In the genomic region with DNA sequence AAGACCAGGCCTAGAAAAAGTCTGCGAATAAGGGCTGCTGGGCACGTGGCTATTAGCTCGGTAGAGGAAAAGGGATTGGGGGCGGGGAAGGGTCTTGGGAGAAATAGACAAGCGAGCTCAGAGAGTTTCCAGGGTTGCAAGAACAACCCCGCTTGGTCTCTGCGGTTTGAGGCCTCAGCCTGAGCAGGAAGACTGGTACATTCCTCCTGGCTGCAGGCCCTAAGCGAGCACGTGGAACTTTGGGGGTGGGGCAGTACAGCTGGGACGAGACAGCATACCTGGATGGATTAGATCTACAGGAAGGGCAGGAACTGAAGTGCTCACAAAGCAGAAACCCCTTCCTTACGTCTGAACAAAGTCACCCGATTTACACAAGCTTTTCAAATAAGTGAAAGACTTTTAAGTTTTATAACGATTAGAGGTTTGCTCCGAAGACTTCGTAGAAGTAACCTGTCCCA, we compare ENCODE assay signal across 9 mouse cellular contexts. TPM values are rescaled to one million over a fixed set of nuclear protein-coding genes. Genes with fewer than 3 reads are reported as not detected.
A peak's percentile ranks its signal among the peaks of the same experiment; 100 is the strongest.
DNase-seq lines count a peak whose midpoint lies in the region; ATAC-seq and TF ChIP-seq lines count a peak whose summit lies in the region.
"Had no signal": no experiment of that assay in that cellular context is flagged by ENCODE, and none has a peak within 500 bp of the region (broad histone marks: within the 10 kb centered on the region; RNA-seq: fewer than 3 reads in every experiment).

No protein-coding gene starts in this region.

- no peaks in the 10 kb centered on the region for H3K9me3 ChIP-seq in limb, embryonic 14.5 days (ENCODE audit: control insufficient read depth, low read length)
- no peaks in the 10 kb centered on the region for H3K9me3 ChIP-seq in midbrain, embryonic 13.5 days

- no peak for TF ChIP-seq POLR2A in limb, embryonic 14.5 days (IDR thresholded peaks at IDR 0.05; ENCODE audit: borderline replicate concordance, extremely low read depth, insufficient read depth, insufficient read length)

- peaks cover 9% of the 10 kb centered on the region for H3K36me3 ChIP-seq in limb, embryonic 14.5 days (ENCODE audit: control insufficient read depth, insufficient read depth, low read length)
- H3K36me3 ChIP-seq in midbrain, embryonic 13.5 days = no peaks in the 10 kb centered on the region
- no peaks in the 10 kb centered on the region for H3K36me3 ChIP-seq in splenic B cell, adult 2 months (ENCODE audit: control insufficient read depth, insufficient read depth, low read length, poor library complexity, severe bottlenecking)
- H3K36me3 ChIP-seq: G1E had no signal

- H3K4me2 ChIP-seq in limb, embryonic 14.5 days (replicated peaks; ENCODE audit: low read depth, low read length, severe bottlenecking) = peak overlapping the region; percentile 85
- H3K4me2 ChIP-seq in midbrain, embryonic 13.5 days (replicated peaks) = peak overlapping the region; percentile 89

- DNase-seq in cerebellum, adult 8-10 months = peak; percentile 14
- DNase-seq in cerebellum, adult 11-12 months = no peak
- peak; percentile 48 for DNase-seq in c-Kit-positive CD71-negative TER-119-negative erythroid progenitor cells, embryonic 14.5 days (ENCODE audit: low read depth)
- peak; percentile 20 to 48 for DNase-seq in frontal cortex, postnatal 10 days (ENCODE audit: low spot score in 2 of 2)
- peak; percentile 30 for DNase-seq in hindlimb bud, embryonic 11.5 days (ENCODE audit: extremely low spot score, low read depth, low spot score)
- DNase-seq in limb, embryonic 14.5 days (ENCODE audit: low spot score) = peak; percentile 61
- peak; percentile 32 for DNase-seq in splenic B cell, adult 2 months (ENCODE audit: low read depth, low spot score)

- H3K9ac ChIP-seq in limb, embryonic 14.5 days (ENCODE audit: low read depth, low read length, severe bottlenecking) = peak overlapping the region; percentile 67
- H3K9ac ChIP-seq in midbrain, embryonic 13.5 days (replicated peaks) = peak overlapping the region; percentile 66

- H3K27me3 ChIP-seq in limb, embryonic 14.5 days (ENCODE audit: control insufficient read depth, insufficient read depth, low read length) = no peaks in the 10 kb centered on the region
- 0 out of 2 replicates have a peak, but pooled peaks cover 7% of the 10 kb centered on the region for H3K27me3 ChIP-seq in midbrain, embryonic 13.5 days
- H3K27me3 ChIP-seq in splenic B cell, adult 2 months (ENCODE audit: control insufficient read depth, insufficient read depth, low read length, poor library complexity, severe bottlenecking) = no peaks in the 10 kb centered on the region

- WGBS in limb, embryonic 14.5 days = 3% methylated on average over 15 of the region's 15 CpGs
- 2% methylated on average over 15 of the region's 15 CpGs for WGBS in midbrain, embryonic 13.5 days

- H3K27ac ChIP-seq in limb, embryonic 14.5 days (replicated peaks; ENCODE audit: low read depth, low read length) = peak overlapping the region; percentile 86
- 0 out of 2 replicates have a peak overlapping the region, but pooled peaks have one; percentile 39 for H3K27ac ChIP-seq in midbrain, embryonic 13.5 days

- peaks cover 31% of the 10 kb centered on the region for H3K4me1 ChIP-seq in limb, embryonic 14.5 days (ENCODE audit: control insufficient read depth, insufficient read depth, low read length)
- peaks cover 44% of the 10 kb centered on the region for H3K4me1 ChIP-seq in midbrain, embryonic 13.5 days (replicated peaks)

- H3K4me3 ChIP-seq in limb, embryonic 14.5 days (replicated peaks; ENCODE audit: low read length) = peak overlapping the region; percentile 63
- peak overlapping the region; percentile 53 for H3K4me3 ChIP-seq in midbrain, embryonic 13.5 days (replicated peaks)

- ATAC-seq in limb, embryonic 14.5 days (ENCODE audit: low FRiP score, low read depth) = peak; percentile 45
- peak; percentile 46 for ATAC-seq in midbrain, embryonic 13.5 days

RNA-seq across cellular contexts. Expression of a gene that starts 1.2 kb away (rescaled TPM):
- polyA plus RNA-seq in limb, embryonic 14.5 days (2012; rRNA removed) = 135 and 149 TPM in 2 replicates
- polyA plus RNA-seq in limb, embryonic 14.5 days (2014; fragmentation: Nextera tagmentation; extraction: Ambion mirVana) = 210 and 219 TPM in 2 replicates
- 170 and 190 TPM in 2 replicates for polyA plus RNA-seq in midbrain, embryonic 13.5 days (2015; fragmentation: Nextera tagmentation; extraction: Ambion mirVana)
- polyA plus RNA-seq: G1E had no signal

RNA-seq across cellular contexts. Expression of a gene that starts 43.6 kb away (rescaled TPM):
- polyA plus RNA-seq in limb, embryonic 14.5 days (2012; rRNA removed) = 6.4 and 7.7 TPM in 2 replicates
- polyA plus RNA-seq in limb, embryonic 14.5 days (2014; fragmentation: Nextera tagmentation; extraction: Ambion mirVana) = 8.6 and 8.9 TPM in 2 replicates
- 15.4 and 15.7 TPM in 2 replicates for polyA plus RNA-seq in midbrain, embryonic 13.5 days (2015; fragmentation: Nextera tagmentation; extraction: Ambion mirVana)
- polyA plus RNA-seq: G1E had no signal

RNA-seq across cellular contexts. Expression of a gene that starts 58.4 kb away (rescaled TPM):
- polyA plus RNA-seq in limb, embryonic 14.5 days (2012; rRNA removed) = 0.82 and 0.91 TPM in 2 replicates
- 1.4 and 2.5 TPM in 2 replicates for polyA plus RNA-seq in limb, embryonic 14.5 days (2014; fragmentation: Nextera tagmentation; extraction: Ambion mirVana)
- polyA plus RNA-seq in midbrain, embryonic 13.5 days (2015; fragmentation: Nextera tagmentation; extraction: Ambion mirVana) = 8.1 and 9.6 TPM in 2 replicates
- polyA plus RNA-seq: G1E had no signal
